Mouse (Mus musculus) testis, adult 2 months (tissue): ENCODE results near the gene Il15. TPM values are rescaled to one million over a fixed set of nuclear protein-coding genes. Genes with fewer than 3 reads are reported as not detected.

Experiments used
- H3K27ac ChIP-seq: fragments of 200-500 bp; 2 replicates; pipeline ENCODE4 v1.5.1; 2012; ENCODE audit warnings: low read depth, low read length; ENCODE audit not compliant: control insufficient read depth, insufficient read depth
- H3K27me3 ChIP-seq: fragments of 200-500 bp; 2 replicates; pipeline ENCODE4 v1.6.1; 2012; ENCODE audit warnings: mild to moderate bottlenecking, low read length, moderate library complexity; ENCODE audit not compliant: control insufficient read depth, insufficient read depth
- H3K36me3 ChIP-seq: fragments of 200-500 bp; 2 replicates; pipeline ENCODE4 v1.6.1; 2012; ENCODE audit warnings: mild to moderate bottlenecking, low read length; ENCODE audit not compliant: control insufficient read depth, insufficient read depth
- H3K4me1 ChIP-seq: fragments of 200-500 bp; 2 replicates; pipeline ENCODE4 v1.6.1; 2012; ENCODE audit warnings: low read length; ENCODE audit not compliant: control insufficient read depth, insufficient read depth
- H3K4me3 ChIP-seq: fragments of 200-500 bp; 2 replicates; pipeline ENCODE4 v1.5.1; 2012; ENCODE audit warnings: low read depth, mild to moderate bottlenecking, low read length, moderate library complexity, mixed read lengths; ENCODE audit not compliant: control insufficient read depth
- CTCF ChIP-seq: fragments of 200-500 bp; IDR thresholded peaks from 2 replicates; pipeline ENCODE4 v1.5.1; 2012; ENCODE audit warnings: low read depth, mild to moderate bottlenecking, inconsistent platforms, low read length, moderate library complexity; ENCODE audit not compliant: control insufficient read depth, insufficient read depth, insufficient replicate concordance
- POLR2A ChIP-seq: fragments of 200-500 bp; IDR thresholded peaks from 2 replicates; pipeline ENCODE4 v1.6.1; 2012; ENCODE audit warnings: low read depth, mild to moderate bottlenecking, inconsistent platforms, low read length, moderate library complexity; ENCODE audit not compliant: control insufficient read depth
- polyA plus RNA-seq: library from polyadenylated mRNA; depleted of rRNA; stranded (reverse); fragments of >200 nt; gene quantifications from 2 replicates; pipeline ENCODE4 v1.2.3, GENCODE M21; 2012; rRNA removed

Il15 gene
- 0.32 and 0.42 TPM in 2 replicates for polyA plus RNA-seq

GRCm38 (mm10) chr8:82402686-82403330, at the start of gene Il15:
Gene Il15 (minus strand): TSS chr8:82403222.
- H3K4me3 ChIP-seq, result peak within 1 kb of the TSS; percentile 82
- no peaks in the 10 kb centered on the region for H3K36me3 ChIP-seq
- H3K27ac ChIP-seq, result peak within 1 kb of the TSS; percentile 84
- no peak for TF ChIP-seq CTCF
- no peak for TF ChIP-seq POLR2A
- no peaks in the 10 kb centered on the region for H3K27me3 ChIP-seq
- peaks cover 4% of the 10 kb centered on the region for H3K4me1 ChIP-seq

GRCm38 (mm10) chr8:82444897-82445296, 41.9 kb upstream of the Il15 start:
- Histone ChIP-seq H3K4me1 (no peaks in the 10 kb centered on the region), H3K27ac (no peak overlapping the region), H3K27me3 (no peaks in the 10 kb centered on the region), H3K4me3 (no peak overlapping the region), H3K36me3 (no peaks in the 10 kb centered on the region)
- TF ChIP-seq POLR2A, result no peak
- no peak for TF ChIP-seq CTCF

GRCm38 (mm10) chr8:82416587-82417340, 13.7 kb upstream of the Il15 start:
- H3K27ac ChIP-seq, result no peak overlapping the region
- H3K4me3 ChIP-seq, result no peak overlapping the region
- H3K27me3 ChIP-seq, result no peaks in the 10 kb centered on the region
- H3K36me3 ChIP-seq, result no peaks in the 10 kb centered on the region
- no peaks in the 10 kb centered on the region for H3K4me1 ChIP-seq
- TF ChIP-seq CTCF (no peak), POLR2A (no peak)

GRCm38 (mm10) chr8:82415485-82415884, 12.5 kb upstream of the Il15 start:
- H3K4me3 ChIP-seq, result no peak overlapping the region
- H3K27me3 ChIP-seq, result no peaks in the 10 kb centered on the region
- TF ChIP-seq CTCF (no peak), POLR2A (no peak)
- H3K36me3 ChIP-seq, result no peaks in the 10 kb centered on the region
- no peaks in the 10 kb centered on the region for H3K4me1 ChIP-seq
- no peak overlapping the region for H3K27ac ChIP-seq

GRCm38 (mm10) chr8:82410135-82410534, 7.1 kb upstream of the Il15 start:
- Histone ChIP-seq H3K4me1 (no peaks in the 10 kb centered on the region), H3K36me3 (no peaks in the 10 kb centered on the region), H3K27me3 (no peaks in the 10 kb centered on the region), H3K27ac (no peak overlapping the region), H3K4me3 (no peak overlapping the region)
- TF ChIP-seq CTCF, result no peak
- no peak for TF ChIP-seq POLR2A

GRCm38 (mm10) chr8:82407060-82407459, 4.0 kb upstream of the Il15 start:
- no peak overlapping the region for H3K4me3 ChIP-seq
- H3K36me3 ChIP-seq, result no peaks in the 10 kb centered on the region
- peaks cover 4% of the 10 kb centered on the region for H3K4me1 ChIP-seq
- H3K27ac ChIP-seq, result no peak overlapping the region
- no peaks in the 10 kb centered on the region for H3K27me3 ChIP-seq
- TF ChIP-seq CTCF (no peak), POLR2A (no peak)

- H3K4me3 ChIP-seq, result no peak overlapping the region
- H3K27ac ChIP-seq, result no peak overlapping the region
- H3K4me1 ChIP-seq, result peaks cover 4% of the 10 kb centered on the region
- no peaks in the 10 kb centered on the region for H3K27me3 ChIP-seq
- H3K36me3 ChIP-seq, result no peaks in the 10 kb centered on the region
- no peak for TF ChIP-seq POLR2A
Measured at GRCm38 (mm10) chr8:82404068-82404467, 1.0 kb upstream of the Il15 start.

- Histone ChIP-seq H3K27me3 (no peaks in the 10 kb centered on the region), H3K4me1 (peaks cover 4% of the 10 kb centered on the region), H3K27ac (no peak overlapping the region), H3K36me3 (no peaks in the 10 kb centered on the region), H3K4me3 (peak overlapping the region; percentile 82)
- no peak for TF ChIP-seq CTCF
Measured at GRCm38 (mm10) chr8:82402261-82402685, 749 bp downstream of the Il15 start.
